Mouse (Mus musculus): ENCODE data around the gene Ubxn7. TPM values are rescaled to one million over a fixed set of nuclear protein-coding genes. Genes with fewer than 3 reads are reported as not detected.

Ubxn7 gene
- polyA plus RNA-seq, 1 experiment from 2014 or later: 18.3 TPM

- no peak overlapping the region for H3K4me2 ChIP-seq (ENCODE audit: low read length)
- no peak for ATAC-seq
- no peaks in the 10 kb centered on the region for H3K9me3 ChIP-seq (ENCODE audit: control insufficient read depth, low read length)
- H3K4me3 ChIP-seq (ENCODE audit: low read length): no peak overlapping the region
- H3K27me3 ChIP-seq (replicated peaks; ENCODE audit: control insufficient read depth, insufficient read depth, low read length): no peaks in the 10 kb centered on the region
- H3K9ac ChIP-seq (ENCODE audit: low read depth, low read length): no peak overlapping the region
- H3K36me3 ChIP-seq (ENCODE audit: control insufficient read depth, insufficient read depth, low read length): no peaks in the 10 kb centered on the region
- no peaks in the 10 kb centered on the region for H3K4me1 ChIP-seq (ENCODE audit: control insufficient read depth, insufficient read depth, low read depth, low read length)
- no peak overlapping the region for H3K27ac ChIP-seq (ENCODE audit: low read depth, low read length)
- 39% methylated on average over 7 of the region's 7 CpGs for WGBS
These were observed 8.1 kb upstream of the Ubxn7 start for GRCm38 (mm10) chr16:32323953-32324352.

- no peak for ATAC-seq
- peak overlapping the region; percentile 89 for H3K4me3 ChIP-seq (ENCODE audit: low read length)
- no peak overlapping the region for H3K27ac ChIP-seq (ENCODE audit: low read depth, low read length)
- H3K36me3 ChIP-seq (ENCODE audit: control insufficient read depth, insufficient read depth, low read length): no peaks in the 10 kb centered on the region
- H3K4me1 ChIP-seq (ENCODE audit: control insufficient read depth, insufficient read depth, low read depth, low read length): peaks cover 10% of the 10 kb centered on the region
- no peak overlapping the region; the same call in 1 of the 2 replicates for H3K9ac ChIP-seq (ENCODE audit: low read depth, low read length)
- no peaks in the 10 kb centered on the region for H3K9me3 ChIP-seq (ENCODE audit: control insufficient read depth, low read length)
- no peaks in the 10 kb centered on the region for H3K27me3 ChIP-seq (replicated peaks; ENCODE audit: control insufficient read depth, insufficient read depth, low read length)
- WGBS: 64% methylated on average over 9 of the region's 9 CpGs
- peak overlapping the region; percentile 72 for H3K4me2 ChIP-seq (ENCODE audit: low read length)
These were observed 984 bp upstream of the Ubxn7 start for GRCm38 (mm10) chr16:32330876-32331670.

- under 1% methylated on average over 44 of the region's 54 CpGs for WGBS
- H3K4me3 ChIP-seq (ENCODE audit: low read length): peak overlapping the region; percentile 89
- peak overlapping the region; percentile 72 for H3K4me2 ChIP-seq (ENCODE audit: low read length)
- no peaks in the 10 kb centered on the region for H3K27me3 ChIP-seq (replicated peaks; ENCODE audit: control insufficient read depth, insufficient read depth, low read length)
- H3K9ac ChIP-seq (ENCODE audit: low read depth, low read length): peak overlapping the region; percentile 98
- peaks cover 13% of the 10 kb centered on the region for H3K4me1 ChIP-seq (ENCODE audit: control insufficient read depth, insufficient read depth, low read depth, low read length)
- no peak; the same call in 1 of the 2 replicates for ATAC-seq
- no peaks in the 10 kb centered on the region for H3K9me3 ChIP-seq (ENCODE audit: control insufficient read depth, low read length)
- H3K36me3 ChIP-seq (ENCODE audit: control insufficient read depth, insufficient read depth, low read length): no peaks in the 10 kb centered on the region
- peak overlapping the region; percentile 96 for H3K27ac ChIP-seq (ENCODE audit: low read depth, low read length)
These were observed 777 bp downstream of the Ubxn7 start for GRCm38 (mm10) chr16:32332556-32333511.

GRCm38 (mm10) chr16:32335146-32335545, 3.1 kb downstream of the Ubxn7 start:
- Histone ChIP-seq H3K27ac (ENCODE audit: low read depth, low read length) (no peak overlapping the region), H3K9me3 (ENCODE audit: control insufficient read depth, low read length) (no peaks in the 10 kb centered on the region), H3K4me3 (ENCODE audit: low read length) (no peak overlapping the region), H3K27me3 (replicated peaks; ENCODE audit: control insufficient read depth, insufficient read depth, low read length) (no peaks in the 10 kb centered on the region), H3K4me2 (ENCODE audit: low read length) (no peak overlapping the region), H3K36me3 (ENCODE audit: control insufficient read depth, insufficient read depth, low read length) (no peaks in the 10 kb centered on the region), H3K4me1 (ENCODE audit: control insufficient read depth, insufficient read depth, low read depth, low read length) (peaks cover 13% of the 10 kb centered on the region), H3K9ac (ENCODE audit: low read depth, low read length) (no peak overlapping the region)
- ATAC-seq: no peak
- WGBS: 98% methylated on average over 5 of the region's 5 CpGs

- 78% methylated on average over 7 of the region's 7 CpGs for WGBS
- no peak for ATAC-seq
These were observed 4.1 kb downstream of the Ubxn7 start for GRCm38 (mm10) chr16:32336026-32336780.

GRCm38 (mm10) chr16:32337001-32337400, 4.9 kb downstream of the Ubxn7 start:
- Histone ChIP-seq H3K36me3 (ENCODE audit: control insufficient read depth, insufficient read depth, low read length) (no peaks in the 10 kb centered on the region), H3K4me2 (ENCODE audit: low read length) (no peak overlapping the region), H3K27me3 (replicated peaks; ENCODE audit: control insufficient read depth, insufficient read depth, low read length) (no peaks in the 10 kb centered on the region), H3K4me1 (ENCODE audit: control insufficient read depth, insufficient read depth, low read depth, low read length) (peaks cover 10% of the 10 kb centered on the region; the same call in 1 of the 2 replicates), H3K27ac (ENCODE audit: low read depth, low read length) (no peak overlapping the region), H3K4me3 (ENCODE audit: low read length) (no peak overlapping the region), H3K9me3 (ENCODE audit: control insufficient read depth, low read length) (no peaks in the 10 kb centered on the region), H3K9ac (ENCODE audit: low read depth, low read length) (no peak overlapping the region)
- ATAC-seq: no peak

More at GRCm38 (mm10) chr16:32336026-32336780, 4.1 kb downstream of the Ubxn7 start:
- H3K4me3 ChIP-seq (ENCODE audit: low read length): no peak overlapping the region
- H3K4me2 ChIP-seq (ENCODE audit: low read length): no peak overlapping the region
- peaks cover 13% of the 10 kb centered on the region for H3K4me1 ChIP-seq (ENCODE audit: control insufficient read depth, insufficient read depth, low read depth, low read length)
- H3K27me3 ChIP-seq (replicated peaks; ENCODE audit: control insufficient read depth, insufficient read depth, low read length): no peaks in the 10 kb centered on the region
- no peak overlapping the region for H3K27ac ChIP-seq (ENCODE audit: low read depth, low read length)
- no peak overlapping the region for H3K9ac ChIP-seq (ENCODE audit: low read depth, low read length)
- H3K9me3 ChIP-seq (ENCODE audit: control insufficient read depth, low read length): no peaks in the 10 kb centered on the region
- no peaks in the 10 kb centered on the region for H3K36me3 ChIP-seq (ENCODE audit: control insufficient read depth, insufficient read depth, low read length)

GRCm38 (mm10) chr16:32340451-32340850, 8.4 kb downstream of the Ubxn7 start:
- Histone ChIP-seq H3K9me3 (ENCODE audit: control insufficient read depth, low read length) (no peaks in the 10 kb centered on the region), H3K27ac (ENCODE audit: low read depth, low read length) (no peak overlapping the region), H3K36me3 (ENCODE audit: control insufficient read depth, insufficient read depth, low read length) (no peaks in the 10 kb centered on the region), H3K9ac (ENCODE audit: low read depth, low read length) (no peak overlapping the region), H3K4me2 (ENCODE audit: low read length) (no peak overlapping the region), H3K4me3 (ENCODE audit: low read length) (no peak overlapping the region), H3K4me1 (ENCODE audit: control insufficient read depth, insufficient read depth, low read depth, low read length) (peaks cover 7% of the 10 kb centered on the region; the same call in 1 of the 2 replicates), H3K27me3 (replicated peaks; ENCODE audit: control insufficient read depth, insufficient read depth, low read length) (no peaks in the 10 kb centered on the region)
- no peak for ATAC-seq
- 85% methylated on average over 1 of the region's 1 CpGs for WGBS

- H3K9ac ChIP-seq (ENCODE audit: low read depth, low read length): no peak overlapping the region
- no peak overlapping the region for H3K4me3 ChIP-seq (ENCODE audit: low read length)
- no peaks in the 10 kb centered on the region for H3K4me1 ChIP-seq (ENCODE audit: control insufficient read depth, insufficient read depth, low read depth, low read length)
- no peak for ATAC-seq
- no peaks in the 10 kb centered on the region for H3K27me3 ChIP-seq (replicated peaks; ENCODE audit: control insufficient read depth, insufficient read depth, low read length)
- H3K27ac ChIP-seq (ENCODE audit: low read depth, low read length): no peak overlapping the region
- no peaks in the 10 kb centered on the region for H3K36me3 ChIP-seq (ENCODE audit: control insufficient read depth, insufficient read depth, low read length)
- no peaks in the 10 kb centered on the region for H3K9me3 ChIP-seq (ENCODE audit: control insufficient read depth, low read length)
- H3K4me2 ChIP-seq (ENCODE audit: low read length): no peak overlapping the region
These were observed 13.5 kb downstream of the Ubxn7 start for GRCm38 (mm10) chr16:32345521-32345920.

Data from hindbrain, embryonic 16.5 days (tissue).